Mouse (Mus musculus) thymus, adult 2 months (tissue): ENCODE data around the gene Adgra3.

ENCODE experiments used
- CTCF ChIP-seq: fragments of 200-500 bp; IDR thresholded peaks from 2 replicates; pipeline ENCODE4 v1.5.1; 2012; ENCODE audit warnings: mild to moderate bottlenecking, control low read depth, low read length, moderate library complexity, borderline replicate concordance; ENCODE audit not compliant: control insufficient read depth, poor library complexity, insufficient read depth; ENCODE audit errors: extremely low read depth
- POLR2A ChIP-seq: fragments of 200-500 bp; IDR thresholded peaks from 2 replicates; pipeline ENCODE4 v1.6.1; 2012; ENCODE audit warnings: mild to moderate bottlenecking, low read length, control low read depth, moderate library complexity; ENCODE audit not compliant: control insufficient read depth, poor library complexity, insufficient read depth; ENCODE audit errors: extremely low read depth

GRCm38 (mm10) chr5:50015147-50015697, 43.6 kb downstream of the Adgra3 start:
- no peak for TF ChIP-seq CTCF
- no peak for TF ChIP-seq POLR2A
